Mouse (Mus musculus) G1E (cell line): ENCODE results near the gene Unc5cl.

Experiments used
- CTCF ChIP-seq: IDR thresholded peaks from 2 replicates; pipeline ENCODE4 v1.5.1; 2012; ENCODE audit warnings: low read depth, low read length, inconsistent platforms, mixed read lengths
- GATA1 ChIP-seq: IDR thresholded peaks from 2 replicates; pipeline ENCODE4 v1.6.1; 2012; ENCODE audit warnings: borderline replicate concordance, low read length, inconsistent platforms, mixed read lengths

DNA sequence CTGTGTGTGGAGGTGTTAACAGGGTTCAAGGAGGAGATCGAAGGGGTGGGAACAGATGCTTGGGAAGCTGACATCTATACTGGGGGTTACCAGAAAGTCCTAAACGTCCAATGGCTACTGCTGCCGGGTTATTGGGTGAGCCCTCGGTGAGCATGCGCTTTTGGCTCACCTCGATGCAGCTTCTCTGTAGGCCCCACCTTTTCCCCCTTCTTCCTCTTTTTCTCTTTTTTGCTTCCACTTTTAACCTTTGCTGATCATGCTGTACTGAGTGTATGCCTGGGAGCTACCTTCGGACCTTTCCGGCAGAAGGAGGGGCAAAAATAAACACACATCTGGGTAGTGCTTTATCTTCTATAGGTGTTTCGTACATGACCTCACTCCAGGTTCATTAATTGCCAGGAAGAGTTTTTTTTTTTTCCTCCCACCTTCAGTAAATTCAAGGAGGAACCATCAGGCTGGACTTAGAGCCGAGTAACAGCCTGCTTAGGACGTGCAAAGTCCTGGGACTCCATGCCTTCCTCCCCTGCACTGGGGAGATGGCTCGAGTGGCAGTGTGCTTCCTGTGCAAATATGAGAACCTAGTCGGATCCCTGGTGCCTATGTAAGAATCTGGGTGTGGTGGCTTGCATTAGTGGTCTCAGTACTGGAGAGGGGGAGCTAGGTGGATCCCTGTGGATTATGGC is 3.4 kb downstream of the Unc5cl start:
- TF ChIP-seq CTCF = no peak
- no peak for TF ChIP-seq GATA1
